Mouse (Mus musculus): ENCODE measurements around the gene Lepr.
A peak's percentile ranks its signal among the peaks of the same experiment; 100 is the strongest.
"Not testable (repeated sequence)": the region's sequence is repeated elsewhere in the genome, so short reads cannot be mapped to it uniquely, and the experiment has no call there.

The Lepr gene

DNA sequence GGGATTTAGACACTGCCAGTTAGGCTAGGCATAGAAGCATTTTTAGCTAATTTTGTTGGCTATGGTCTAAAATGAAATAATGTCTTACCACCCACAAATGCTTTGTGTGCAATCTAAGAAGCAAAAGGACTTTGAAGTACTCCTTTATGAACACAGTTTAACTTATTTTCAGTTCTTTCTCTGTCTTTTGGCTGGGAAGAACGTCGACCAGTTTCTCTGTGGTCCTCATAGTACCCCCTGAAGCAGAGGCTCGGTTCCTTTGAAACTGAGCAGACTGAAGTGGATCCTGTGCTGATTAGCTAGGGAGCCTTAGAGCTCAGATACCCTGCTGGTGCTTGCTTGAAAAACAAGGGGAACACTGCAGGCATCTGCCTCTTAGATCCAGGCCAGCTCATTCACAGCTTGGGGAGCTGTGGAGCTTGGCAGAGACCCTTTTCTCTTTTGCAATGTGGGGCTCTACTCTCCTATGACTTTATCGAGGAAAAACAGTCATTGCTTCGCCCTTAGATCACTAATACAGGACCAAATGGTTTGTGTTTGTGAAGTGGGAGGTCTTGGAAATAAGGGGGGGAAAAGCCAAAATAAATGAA, 1.9 kb downstream of the Lepr start:
- no peak for DNase-seq (ENCODE audit: low read depth)

DNA sequence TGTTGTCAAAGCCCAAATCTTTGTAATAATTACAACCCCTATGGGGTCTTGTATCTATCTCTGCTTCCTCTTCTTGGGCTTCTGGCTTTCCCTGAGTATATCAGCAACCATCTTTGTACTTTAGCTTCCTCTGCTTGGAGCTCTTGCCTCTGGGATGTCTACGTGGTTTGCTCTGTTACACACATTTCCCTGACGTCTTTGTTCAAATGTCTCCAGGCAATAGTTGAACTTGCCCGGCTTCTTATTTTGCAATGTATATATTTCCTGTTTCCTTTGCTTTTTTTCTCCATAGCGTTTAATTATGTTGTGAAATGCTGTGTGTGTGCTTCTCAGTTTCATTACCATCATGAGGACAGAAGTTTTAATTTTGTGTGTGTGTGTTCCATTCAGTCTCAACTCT, 4.5 kb downstream of the Lepr start:
- DNase-seq (ENCODE audit: low read depth): no peak

DNA sequence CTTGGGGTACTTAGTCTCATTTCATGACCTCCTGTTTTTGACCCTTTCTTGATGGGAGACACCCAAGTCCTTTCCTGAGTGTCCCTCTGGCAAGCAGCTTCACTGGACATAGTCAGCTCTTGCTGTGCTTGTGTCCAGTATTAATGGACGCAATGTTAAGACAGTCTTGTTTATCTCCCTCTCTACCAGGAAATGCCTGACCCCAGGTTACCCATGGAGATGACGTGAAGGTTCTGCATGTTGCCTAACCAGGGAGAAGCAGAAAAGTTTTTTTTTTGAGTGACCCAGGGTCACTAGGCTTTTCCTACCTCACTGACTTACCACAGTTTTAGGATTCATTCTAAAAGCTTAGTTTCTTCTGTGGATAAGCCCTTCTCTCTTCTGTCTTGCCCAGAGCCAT, 24.8 kb downstream of the Lepr start:
- DNase-seq (ENCODE audit: low read depth): no peak

DNA sequence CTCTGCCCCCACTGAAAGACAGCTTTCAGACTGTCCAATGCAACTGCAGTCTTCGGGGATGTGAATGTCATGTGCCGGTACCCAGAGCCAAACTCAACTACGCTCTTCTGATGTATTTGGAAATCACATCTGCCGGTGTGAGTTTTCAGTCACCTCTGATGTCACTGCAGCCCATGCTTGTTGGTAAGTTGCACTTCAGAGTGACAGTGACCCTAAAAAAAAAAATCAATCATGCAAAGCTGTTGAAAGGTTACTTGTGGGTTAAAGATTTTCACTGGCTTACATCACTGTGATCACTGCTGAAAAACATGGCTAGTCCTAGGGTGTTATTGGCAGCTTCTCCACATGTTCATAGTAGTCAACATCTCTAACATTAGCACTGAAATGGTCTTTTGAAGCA, 28.3 kb downstream of the Lepr start:
- no peak for DNase-seq (ENCODE audit: low read depth)

DNA sequence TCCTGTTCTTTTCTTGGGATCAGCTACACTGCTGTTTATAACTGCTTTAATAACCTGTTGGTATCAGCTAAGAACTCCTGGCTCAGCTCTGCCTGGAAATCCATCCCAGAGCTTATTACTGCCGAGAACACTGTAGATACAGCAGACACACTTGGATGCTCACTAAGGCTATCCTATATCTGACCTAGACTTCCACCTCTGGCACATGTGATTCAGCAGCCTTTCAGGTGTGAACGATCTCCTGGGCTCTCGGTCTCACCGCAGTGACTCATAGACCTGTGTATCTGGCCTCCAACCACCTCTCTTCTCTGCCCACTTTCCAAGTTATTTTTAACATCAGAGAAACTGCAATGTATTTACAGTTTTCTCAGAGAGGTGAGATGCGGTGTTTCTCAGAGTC, 43.3 kb downstream of the Lepr start:
- DNase-seq (ENCODE audit: low read depth): no peak

DNA sequence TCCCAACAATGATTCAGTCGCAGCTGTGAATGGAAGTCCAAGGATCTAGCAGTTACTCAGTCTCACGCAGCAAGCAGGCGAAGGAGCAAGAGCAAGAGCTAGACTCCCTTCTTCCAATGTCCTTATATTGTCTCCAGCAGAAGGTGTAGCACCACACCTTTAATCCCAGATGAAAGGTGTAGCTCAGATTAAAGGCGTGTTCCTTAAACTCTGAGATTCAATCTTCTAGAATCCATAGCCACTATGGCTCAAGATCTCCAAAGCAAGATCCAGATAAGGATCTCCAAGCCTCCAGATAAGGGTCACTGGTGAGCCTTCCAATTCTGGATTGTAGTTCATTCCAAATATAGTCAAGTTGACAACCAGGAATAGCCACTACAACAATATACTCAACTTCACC, 126.7 kb downstream of the Lepr start, which contains the start of gene B020004J07Rik:
Gene B020004J07Rik (minus strand): TSS at position 101 of the 400 bp plus-strand sequence.
- not testable (repeated sequence) for DNase-seq (ENCODE audit: low read depth)

DNA sequence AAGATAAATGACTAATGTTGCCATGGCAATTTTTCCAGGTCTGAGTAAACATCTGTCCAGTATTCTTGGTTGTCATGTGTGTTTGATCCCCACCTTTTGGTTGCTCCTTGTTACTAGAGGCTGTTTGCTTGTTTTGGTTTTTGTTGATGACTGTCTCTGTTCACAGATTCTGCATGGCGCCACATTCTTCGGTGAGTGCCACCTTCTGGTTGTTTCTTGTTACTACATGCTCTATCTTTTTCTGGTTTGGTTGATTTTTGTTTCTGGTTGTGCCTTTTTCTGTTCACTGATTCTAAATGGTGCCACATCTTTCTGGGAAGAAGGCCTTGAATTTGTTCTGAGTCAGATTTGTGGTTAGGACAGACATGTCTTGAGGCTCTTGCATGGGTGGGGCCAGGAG, 133.7 kb downstream of the Lepr start:
- no peak for DNase-seq (ENCODE audit: low read depth)

DNA sequence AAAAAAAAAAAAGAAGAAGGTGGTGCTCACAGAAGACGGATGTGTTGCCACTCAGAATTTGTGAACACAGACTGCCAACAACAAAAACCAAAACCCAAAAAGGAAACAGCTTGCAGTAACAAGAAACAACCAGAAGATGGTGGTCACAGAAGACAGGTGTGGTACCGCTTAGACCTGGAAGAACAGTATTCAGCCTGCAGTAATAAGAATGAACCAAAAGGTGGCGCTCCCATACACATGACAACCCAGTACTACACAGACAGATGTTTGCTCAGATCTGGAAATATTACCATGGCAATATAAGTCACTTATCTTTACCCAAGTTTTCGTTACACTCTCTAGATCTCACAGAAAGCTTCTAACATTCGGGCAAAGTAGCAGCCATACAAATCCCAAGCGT, 143.7 kb downstream of the Lepr start:
- peak; percentile 13 for DNase-seq (ENCODE audit: low read depth)

DNA sequence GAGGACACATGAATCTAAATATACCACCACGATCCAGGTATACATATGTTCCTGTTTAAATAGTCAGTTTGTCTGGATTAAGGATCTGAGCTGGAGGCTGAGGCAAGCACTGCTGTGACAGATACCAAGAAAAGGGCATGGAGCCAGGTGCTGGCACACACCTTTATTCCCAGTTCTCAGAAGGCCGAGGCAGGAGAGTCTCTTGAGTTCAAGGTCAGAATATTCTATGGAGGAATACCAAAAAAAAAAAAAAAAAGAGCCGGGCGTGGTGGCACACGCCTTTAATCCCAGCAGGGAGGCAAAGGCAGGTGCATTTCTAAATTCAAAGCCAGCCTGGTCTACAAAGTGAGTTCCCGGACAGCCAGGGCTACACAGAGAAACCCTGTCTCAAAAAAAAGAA, 145.1 kb downstream of the Lepr start:
- DNase-seq (ENCODE audit: low read depth): no peak
